Mouse (Mus musculus): Measurements from ENCODE around the gene Ss18l1.

Ss18l1 gene

DNA sequence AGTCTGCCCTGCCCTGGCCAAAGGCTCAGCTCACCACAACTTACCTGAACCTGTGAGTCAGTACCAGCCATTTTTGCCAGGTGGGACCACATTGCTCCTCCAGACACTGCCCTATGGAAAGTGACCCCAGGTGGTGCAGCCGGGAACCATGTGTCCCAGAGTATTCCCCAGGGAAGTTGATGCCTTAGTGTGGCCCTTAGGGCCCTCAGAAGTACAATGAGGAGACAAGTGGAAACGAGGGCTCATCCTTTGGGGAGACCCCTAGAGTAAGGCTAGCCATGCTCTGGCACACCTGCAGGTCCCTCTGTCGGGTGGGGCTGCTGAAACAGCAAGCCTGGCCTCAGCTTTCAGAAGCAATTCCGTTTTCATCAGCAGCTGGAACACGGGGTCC, 44.3 kb downstream of the Ss18l1 start:
- DNase-seq (ENCODE audit: low read depth): no peak

- no peak for DNase-seq (ENCODE audit: low read depth)
Measured at GRCm38 (mm10) chr2:180087472-180087871, 45.2 kb downstream of the Ss18l1 start.

DNA sequence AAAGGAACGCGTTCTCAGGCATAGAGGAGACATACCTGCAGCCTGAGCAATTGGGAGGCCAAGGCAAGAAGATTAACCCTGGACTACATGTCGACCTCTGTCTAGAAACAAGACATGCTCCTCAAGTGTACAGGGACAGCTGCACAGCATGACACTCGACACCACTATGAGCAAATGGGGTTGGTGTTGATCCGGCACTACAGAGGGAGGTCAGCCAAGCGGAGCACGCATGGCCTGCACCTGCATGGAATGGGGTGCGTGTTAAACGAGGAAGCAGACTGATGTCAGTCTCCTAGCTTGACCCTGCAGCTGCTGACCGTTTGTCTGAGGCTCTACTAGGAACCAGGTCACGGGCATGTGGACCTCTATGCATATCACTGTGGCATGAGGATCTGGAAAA, 48.0 kb downstream of the Ss18l1 start:
- no peak for DNase-seq (ENCODE audit: low read depth)

DNA sequence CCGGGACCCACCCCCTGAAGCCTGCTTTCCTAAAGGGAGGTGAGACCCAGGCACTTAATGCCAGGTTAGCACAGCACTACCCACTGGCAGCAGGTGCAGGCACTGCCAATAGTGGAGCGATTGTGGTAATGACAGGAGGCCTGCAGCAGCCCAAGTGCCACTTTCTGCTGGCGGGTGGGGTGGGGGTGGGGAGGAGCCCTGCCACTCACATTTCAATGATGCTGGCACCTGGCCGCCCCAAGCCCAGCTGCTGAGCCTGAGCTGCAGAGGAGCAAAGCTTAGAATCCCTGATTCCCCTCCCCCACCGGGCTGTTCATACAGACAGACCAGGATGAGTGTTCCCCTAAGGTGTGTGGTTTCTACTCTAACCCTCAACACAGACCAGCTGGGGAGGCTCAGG, 53.4 kb downstream of the Ss18l1 start:
- no peak for DNase-seq (ENCODE audit: low read depth)

- DNase-seq (ENCODE audit: low read depth): no peak
Measured at GRCm38 (mm10) chr2:180097585-180097984, 55.3 kb downstream of the Ss18l1 start.

GRCm38 (mm10) chr2:180098167-180098566, 55.9 kb downstream of the Ss18l1 start:
- no peak for DNase-seq (ENCODE audit: low read depth)

- peak; percentile 33 for DNase-seq (ENCODE audit: low read depth)
Measured at GRCm38 (mm10) chr2:180099529-180099928, 57.2 kb downstream of the Ss18l1 start.

- no peak for DNase-seq (ENCODE audit: low read depth)
Measured at GRCm38 (mm10) chr2:180103151-180103977, 61.1 kb downstream of the Ss18l1 start.

- DNase-seq (ENCODE audit: low read depth): peak; percentile 15
Measured at GRCm38 (mm10) chr2:180103978-180104658, 61.8 kb downstream of the Ss18l1 start, which contains the start of gene Hrh3. Gene Hrh3, minus strand, starts transcription at chr2:180104488.

DNA sequence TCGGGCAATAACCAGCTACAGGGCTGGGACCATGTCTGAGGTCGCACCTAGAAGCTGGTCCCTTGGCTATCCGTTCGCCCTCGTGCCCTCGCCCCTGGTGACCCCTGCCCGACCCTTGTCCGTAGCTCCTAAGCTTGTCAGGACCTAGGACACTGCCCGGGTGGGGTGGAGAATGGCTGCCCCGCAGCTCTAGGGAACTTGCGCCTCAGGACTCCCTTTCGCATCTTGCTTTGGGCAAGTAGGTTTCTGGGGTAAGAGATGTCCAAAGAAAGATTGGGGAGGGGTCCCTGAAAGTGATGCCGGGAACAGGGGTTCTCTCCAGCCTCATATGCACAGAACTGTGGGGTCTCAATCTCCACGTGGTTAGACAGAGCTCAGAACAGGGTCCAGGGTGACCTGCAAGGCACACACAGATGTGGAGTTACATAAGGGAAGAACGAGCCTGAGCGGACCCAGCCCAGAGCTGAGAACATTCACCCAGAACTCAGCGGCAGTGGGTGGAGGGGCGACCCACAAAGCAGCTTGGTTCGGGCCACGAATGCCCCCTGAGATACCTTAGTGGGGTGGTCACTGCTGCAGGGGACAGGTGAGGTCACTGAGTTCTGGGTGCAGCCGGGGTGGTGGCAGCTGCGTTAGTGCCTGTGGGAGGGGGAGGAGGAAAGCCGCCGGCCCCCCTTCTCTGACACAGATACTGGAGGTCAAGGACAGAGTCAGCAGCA, 62.5 kb downstream of the Ss18l1 start:
- peak; percentile 52 for DNase-seq (ENCODE audit: low read depth)

- DNase-seq (ENCODE audit: low read depth): peak; percentile 16
Measured at GRCm38 (mm10) chr2:180105441-180106190, 63.3 kb downstream of the Ss18l1 start.

GRCm38 (mm10) chr2:180107081-180107480, 64.8 kb downstream of the Ss18l1 start:
- peak; percentile 37 for DNase-seq (ENCODE audit: low read depth)

DNA sequence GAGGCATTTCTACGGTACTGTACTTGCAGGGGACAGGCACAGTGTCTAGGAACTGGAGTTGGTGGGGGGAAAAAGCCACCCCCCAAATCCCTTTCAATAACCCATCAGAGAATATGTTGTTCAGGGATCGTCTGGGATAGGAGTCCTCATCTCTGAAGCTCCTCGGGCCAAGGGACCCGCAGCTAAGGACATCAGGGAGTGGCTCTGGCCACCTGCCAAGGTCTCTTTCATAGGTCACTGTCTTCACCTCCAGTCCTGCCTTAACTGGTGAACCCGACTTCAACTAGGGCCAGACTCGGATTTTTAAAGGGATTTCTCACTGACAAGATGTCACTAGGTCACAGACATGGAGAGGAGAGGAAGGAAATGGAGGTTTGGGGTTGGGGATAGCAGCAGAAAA, 66.0 kb downstream of the Ss18l1 start:
- DNase-seq (ENCODE audit: low read depth): no peak

DNA sequence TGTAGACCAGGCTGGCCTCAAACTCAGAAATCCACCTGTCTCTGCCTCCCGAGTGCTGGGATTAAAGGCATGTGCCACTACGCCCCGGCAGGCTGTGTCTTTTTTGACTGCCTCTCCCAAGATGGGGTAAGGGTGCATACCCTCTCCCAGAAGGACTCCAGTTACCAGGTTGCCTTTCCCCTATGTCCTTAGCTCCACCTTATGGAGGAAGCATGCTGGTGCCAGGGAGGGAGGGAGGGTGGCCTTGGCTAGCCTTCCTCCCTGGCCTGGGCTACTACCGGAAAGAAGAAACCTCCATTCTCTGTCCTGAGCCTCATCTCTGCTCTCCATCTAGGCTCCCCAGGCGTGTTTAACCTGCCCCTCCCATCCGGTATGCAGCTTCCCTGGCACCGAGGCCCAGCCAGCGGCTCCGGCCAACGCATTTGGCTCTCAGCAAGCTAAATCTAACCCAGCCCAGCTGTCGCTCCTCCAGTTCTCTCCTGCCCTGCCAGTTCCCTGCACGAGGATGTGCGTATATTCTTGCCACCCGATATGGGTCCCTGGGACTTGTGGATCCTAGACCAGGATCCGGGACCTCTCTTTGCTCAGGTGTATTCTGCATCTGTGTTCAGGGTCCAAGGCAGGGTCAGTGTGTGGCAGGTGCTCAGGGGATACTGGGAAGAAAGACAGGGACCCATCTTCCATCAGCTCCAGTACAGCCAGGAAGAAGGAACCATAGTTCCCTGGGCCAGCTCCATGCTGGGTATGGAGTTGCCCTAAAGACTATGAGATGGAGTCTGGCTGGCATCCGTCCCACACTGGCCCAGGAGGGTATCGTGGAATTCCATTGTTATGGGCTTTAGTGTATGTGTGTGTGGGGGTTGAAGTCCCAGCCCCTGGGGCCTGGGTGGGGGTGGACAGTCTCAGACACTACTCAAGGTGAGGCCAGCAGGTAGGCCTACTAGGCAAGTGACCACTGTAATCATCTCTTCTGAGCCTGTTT, 71.9 kb downstream of the Ss18l1 start:
- DNase-seq (ENCODE audit: low read depth): no peak

GRCm38 (mm10) chr2:180115279-180115678, 73.0 kb downstream of the Ss18l1 start:
- no peak for DNase-seq (ENCODE audit: low read depth)

GRCm38 (mm10) chr2:180116081-180116493, 73.8 kb downstream of the Ss18l1 start:
- no peak for DNase-seq (ENCODE audit: low read depth)

GRCm38 (mm10) chr2:180116741-180117484, 74.6 kb downstream of the Ss18l1 start:
- DNase-seq (ENCODE audit: low read depth): no peak

DNA sequence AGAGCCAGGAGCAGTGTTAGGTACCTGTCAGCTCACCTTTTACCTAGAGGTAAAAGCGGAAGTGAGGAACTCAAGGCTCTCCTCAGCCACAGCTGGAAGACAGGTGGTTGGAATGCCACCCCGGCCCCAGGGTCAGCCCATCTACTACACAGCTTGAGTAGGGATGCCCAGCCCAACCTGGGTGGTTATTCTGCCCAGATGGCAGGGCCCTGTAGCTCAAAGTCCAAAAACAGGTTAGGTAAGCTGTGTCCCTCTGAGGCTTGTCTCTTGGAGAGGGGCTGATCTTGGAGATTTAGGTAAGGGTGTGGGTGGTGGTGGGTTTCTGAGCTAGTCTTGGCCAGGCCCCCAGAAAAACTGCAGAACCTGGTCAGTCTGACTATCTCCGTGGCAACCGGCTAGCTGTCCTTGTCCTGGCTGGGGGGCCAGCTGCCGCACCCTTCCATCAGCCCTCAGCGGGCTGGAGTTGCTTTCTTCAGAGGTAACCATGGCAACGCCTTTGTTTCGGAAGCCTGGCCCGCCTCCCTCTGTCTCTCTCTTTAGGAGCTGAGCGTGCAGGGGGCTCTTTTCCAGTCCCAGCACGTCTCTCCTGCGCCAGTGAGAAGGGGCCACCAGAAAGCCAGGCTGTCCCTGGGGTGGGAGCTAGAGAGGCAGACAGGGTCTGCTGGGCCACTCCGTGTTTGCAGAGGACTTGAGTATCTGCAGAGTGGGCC, 75.3 kb downstream of the Ss18l1 start:
- peak; percentile 55 for DNase-seq (ENCODE audit: low read depth)
